Mouse (Mus musculus) lung, embryonic 14.5 days (tissue): ENCODE measurements around the gene Vps41. TPM values are rescaled to one million over a fixed set of nuclear protein-coding genes. Genes with fewer than 3 reads are reported as not detected.

Source experiments
- ATAC-seq: fragments of 200-750 bp; cut with Nextera tagmentation; 2 replicates; pipeline ENCODE4 v1.8.0; 2017; ENCODE audit warnings: mild to moderate bottlenecking, moderate TSS enrichment, moderate library complexity; ENCODE audit not compliant: insufficient read depth
- DNase-seq: peaks from one replicate; pipeline ENCODE4 v3.0.0-alpha.2; 2015
- H3K27ac ChIP-seq: fragments of 300-500 bp; sonication (generic); 2 replicates; pipeline ENCODE4 v1.5.1; 2014; ENCODE audit warnings: low read depth, mild to moderate bottlenecking, moderate library complexity
- H3K27me3 ChIP-seq: fragments of 300-500 bp; sonication (generic); 2 replicates; pipeline ENCODE4 v1.6.1; 2014; ENCODE audit warnings: low read length, control low read depth; ENCODE audit not compliant: insufficient read depth
- H3K36me3 ChIP-seq: fragments of 300-500 bp; sonication (generic); 2 replicates; pipeline ENCODE4 v1.6.1; 2014; ENCODE audit warnings: control low read depth; ENCODE audit not compliant: insufficient read depth
- H3K4me1 ChIP-seq: fragments of 300-500 bp; sonication (generic); 2 replicates; pipeline ENCODE4 v1.6.1; 2014; ENCODE audit warnings: antibody characterized with exemption, control low read depth; ENCODE audit not compliant: insufficient read depth
- H3K4me2 ChIP-seq: fragments of 300-500 bp; sonication (generic); 2 replicates; pipeline ENCODE4 v1.6.1; 2014; ENCODE audit warnings: mild to moderate bottlenecking
- H3K4me3 ChIP-seq: fragments of 300-500 bp; sonication (generic); 2 replicates; pipeline ENCODE4 v1.5.1; 2014; ENCODE audit warnings: low read depth, low read length
- H3K9ac ChIP-seq: fragments of 300-500 bp; sonication (generic); 2 replicates; pipeline ENCODE4 v1.6.1; 2014
- H3K9me3 ChIP-seq: fragments of 300-500 bp; sonication (generic); 2 replicates; pipeline ENCODE4 v1.6.1; 2016; ENCODE audit warnings: low read depth, low read length, control low read depth
- CTCF ChIP-seq: IDR thresholded peaks from 2 replicates; pipeline ENCODE4 v1.5.1; 2016; ENCODE audit warnings: antibody characterized with exemption, low read depth
- WGBS: fragments of 180-500 bp; shearing (Covaris S2); extraction: QIAGEN DNeasy Blood & Tissue Kit; methylation state at CpG from one replicate; pipeline ENCODE4 v1.1.7; 2014; 5-methylcytosine and 5-hydroxymethylcytosine counted together
- polyA plus RNA-seq: library from polyadenylated mRNA; unstranded; fragments of >200 nt; fragmentation: Nextera tagmentation; extraction: Ambion mirVana; gene quantifications from 2 replicates; pipeline ENCODE4 v1.2.1, GENCODE M21; 2014

The Vps41 gene
- polyA plus RNA-seq, 1 experiment from 2014 or later: 61.7 TPM

DNA sequence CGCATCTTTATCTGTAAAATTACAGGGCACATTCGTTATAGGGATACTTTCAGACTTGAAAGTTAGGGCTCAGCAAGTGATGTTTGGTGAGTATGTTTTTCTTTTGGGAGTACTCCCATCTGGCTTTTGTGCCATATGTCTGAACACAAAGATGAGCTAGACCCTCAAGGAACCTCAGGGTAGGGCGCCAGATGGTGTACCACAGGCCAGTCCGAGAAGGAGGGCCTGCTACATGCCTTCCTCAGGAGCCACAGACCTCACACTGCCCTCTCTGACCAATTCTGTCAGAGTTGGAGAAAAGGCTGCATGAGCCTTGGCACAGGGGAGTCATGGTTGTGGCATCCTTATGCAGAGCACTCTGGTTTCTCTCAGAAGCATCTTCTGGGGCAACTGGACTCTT lies 125.5 kb downstream of the Vps41 start:
- Histone ChIP-seq H3K27ac (no peak overlapping the region), H3K4me1 (no peaks in the 10 kb centered on the region), H3K4me2 (no peak overlapping the region), H3K9ac (no peak overlapping the region), H3K4me3 (no peak overlapping the region), H3K27me3 (no peaks in the 10 kb centered on the region), H3K36me3 (peaks cover 4% of the 10 kb centered on the region; the same call in 1 of the 2 replicates), H3K9me3 (no peaks in the 10 kb centered on the region)
- TF ChIP-seq CTCF: no peak
- WGBS: 86% methylated on average over 4 of the region's 4 CpGs
- DNase-seq (no peak), ATAC-seq (no peak)

DNA sequence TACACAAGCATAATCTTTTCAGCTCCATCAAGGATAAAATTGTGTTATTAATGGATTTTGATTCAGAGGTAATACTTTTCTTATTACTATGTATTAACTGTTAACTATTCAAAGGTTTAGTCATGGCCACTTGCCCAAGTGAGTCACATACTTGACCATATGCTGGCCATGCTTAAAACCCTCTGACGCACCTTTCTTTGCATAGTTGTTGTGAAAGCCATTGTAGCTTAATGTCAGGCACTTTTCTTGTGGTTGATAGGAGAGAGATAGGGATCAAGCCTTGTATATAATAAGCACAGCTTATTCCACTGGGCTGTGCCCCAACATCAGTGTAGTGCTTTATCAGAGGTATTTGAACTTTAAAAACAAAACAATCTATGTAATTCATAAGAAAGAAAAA lies 126.5 kb downstream of the Vps41 start:
- Histone ChIP-seq H3K36me3 (peaks cover 4% of the 10 kb centered on the region; the same call in 1 of the 2 replicates), H3K4me1 (no peaks in the 10 kb centered on the region), H3K4me3 (no peak overlapping the region), H3K27me3 (no peaks in the 10 kb centered on the region), H3K4me2 (no peak overlapping the region), H3K9me3 (no peaks in the 10 kb centered on the region), H3K9ac (no peak overlapping the region), H3K27ac (no peak overlapping the region)
- WGBS: 78% methylated on average over 1 of the region's 1 CpGs
- ATAC-seq (no peak), DNase-seq (no peak)
- no peak for TF ChIP-seq CTCF

DNA sequence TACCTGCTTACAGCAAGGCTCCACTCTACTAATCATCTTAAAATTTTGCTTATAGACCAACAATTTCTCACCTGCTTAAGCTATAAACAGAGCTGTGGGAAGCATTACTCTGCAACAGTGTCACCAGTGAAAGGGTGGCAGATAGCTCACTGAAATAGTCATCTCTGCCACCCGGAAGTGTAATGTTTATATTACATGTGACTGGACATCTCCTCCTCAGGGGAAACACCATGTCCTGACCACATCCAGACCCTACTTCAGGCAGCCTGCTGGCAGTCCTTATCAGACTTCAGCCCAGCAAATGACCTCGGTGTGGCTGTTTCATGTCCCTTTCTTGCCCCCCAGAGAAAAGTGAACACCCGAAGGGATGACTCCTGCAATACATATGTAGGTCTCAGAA lies 130.3 kb downstream of the Vps41 start:
- H3K9me3 ChIP-seq: no peaks in the 10 kb centered on the region
- no peaks in the 10 kb centered on the region for H3K4me1 ChIP-seq
- no peak overlapping the region for H3K9ac ChIP-seq
- 39% methylated on average over 3 of the region's 3 CpGs for WGBS
- DNase-seq (no peak), ATAC-seq (no peak)
- H3K27ac ChIP-seq: no peak overlapping the region
- peaks cover 6% of the 10 kb centered on the region; the same call in 1 of the 2 replicates for H3K36me3 ChIP-seq
- no peak overlapping the region for H3K4me2 ChIP-seq
- no peak overlapping the region for H3K4me3 ChIP-seq
- H3K27me3 ChIP-seq: no peaks in the 10 kb centered on the region
- TF ChIP-seq CTCF: no peak

DNA sequence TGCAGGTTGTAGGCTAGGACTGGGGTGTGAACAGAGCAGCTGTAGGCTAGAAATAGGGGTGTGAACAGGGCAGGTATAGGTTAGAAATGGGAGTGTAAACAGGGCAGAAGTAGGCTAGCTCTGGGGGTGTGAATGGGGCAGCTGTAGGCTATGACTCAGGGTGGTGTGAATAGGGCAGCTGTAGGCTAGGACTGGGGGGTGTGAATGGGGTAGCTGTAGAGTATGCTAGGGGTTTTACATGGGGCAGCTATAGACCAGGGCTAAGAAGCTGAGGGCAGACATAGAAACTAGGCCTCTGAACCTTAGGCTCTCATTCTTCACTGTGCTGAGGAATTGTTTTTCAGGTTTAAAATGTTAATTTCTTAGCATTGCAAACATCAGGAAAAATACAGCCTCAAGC lies 132.5 kb downstream of the Vps41 start:
- no peak overlapping the region for H3K4me2 ChIP-seq
- H3K4me3 ChIP-seq: no peak overlapping the region
- no peak overlapping the region for H3K27ac ChIP-seq
- no peaks in the 10 kb centered on the region for H3K27me3 ChIP-seq
- no peaks in the 10 kb centered on the region for H3K9me3 ChIP-seq
- peak; percentile 35; the same call in 1 of the 2 replicates for ATAC-seq
- no peaks in the 10 kb centered on the region for H3K4me1 ChIP-seq
- no peak for DNase-seq
- H3K9ac ChIP-seq: no peak overlapping the region
- no peak for TF ChIP-seq CTCF
- peaks cover 6% of the 10 kb centered on the region; the same call in 1 of the 2 replicates for H3K36me3 ChIP-seq

DNA sequence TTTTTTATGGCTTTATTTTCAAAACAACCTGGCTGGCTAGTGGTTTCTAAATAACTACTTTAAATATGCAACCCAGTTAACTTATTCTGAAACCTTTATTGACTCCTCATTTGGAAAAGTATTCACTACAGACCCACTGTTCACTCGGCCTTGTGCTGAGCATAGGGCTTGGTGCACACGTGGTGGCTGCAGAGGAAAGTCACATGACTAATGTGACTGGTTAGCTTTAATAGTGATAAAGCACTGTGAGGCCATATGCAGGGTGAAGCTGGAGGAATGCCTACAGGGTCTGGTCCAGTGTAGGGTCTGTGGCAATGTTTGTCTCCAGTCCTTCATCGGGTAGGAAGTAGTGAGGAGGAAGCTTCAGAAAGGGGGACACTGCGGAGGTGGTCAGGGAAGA lies 134.1 kb downstream of the Vps41 start:
- Histone ChIP-seq H3K9me3 (no peaks in the 10 kb centered on the region), H3K9ac (no peak overlapping the region), H3K27me3 (no peaks in the 10 kb centered on the region), H3K36me3 (peaks cover 5% of the 10 kb centered on the region; the same call in 1 of the 2 replicates), H3K4me1 (no peaks in the 10 kb centered on the region), H3K4me2 (no peak overlapping the region), H3K4me3 (no peak overlapping the region), H3K27ac (no peak overlapping the region)
- ATAC-seq: no peak
- no peak for DNase-seq
- TF ChIP-seq CTCF: no peak
- 70% methylated on average over 4 of the region's 4 CpGs for WGBS

DNA sequence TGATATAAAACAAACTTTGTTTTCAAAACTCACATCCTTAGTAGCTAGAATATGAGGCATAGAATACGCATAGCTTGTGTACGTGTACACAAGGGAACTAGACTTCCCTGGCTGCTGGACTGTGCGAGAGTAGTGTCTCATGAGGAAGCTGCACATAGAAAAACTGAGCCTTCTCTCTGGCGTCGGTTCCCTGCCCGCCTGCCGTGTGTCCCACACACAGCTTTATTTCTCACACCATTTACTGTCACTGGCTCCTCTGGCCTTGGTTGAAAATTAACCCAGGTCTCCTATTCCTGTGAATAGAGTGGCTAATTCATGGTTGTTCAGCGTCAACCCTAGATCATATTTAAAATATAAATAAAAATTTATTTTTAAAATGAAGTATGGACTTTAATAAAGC lies 135.6 kb downstream of the Vps41 start:
- Histone ChIP-seq H3K4me2 (no peak overlapping the region), H3K4me1 (no peaks in the 10 kb centered on the region), H3K27me3 (no peaks in the 10 kb centered on the region), H3K4me3 (no peak overlapping the region), H3K36me3 (peaks cover 5% of the 10 kb centered on the region; the same call in 1 of the 2 replicates), H3K9me3 (no peaks in the 10 kb centered on the region), H3K27ac (no peak overlapping the region), H3K9ac (no peak overlapping the region)
- DNase-seq (no peak), ATAC-seq (no peak)
- TF ChIP-seq CTCF: no peak
- WGBS: 75% methylated on average over 8 of the region's 8 CpGs

DNA sequence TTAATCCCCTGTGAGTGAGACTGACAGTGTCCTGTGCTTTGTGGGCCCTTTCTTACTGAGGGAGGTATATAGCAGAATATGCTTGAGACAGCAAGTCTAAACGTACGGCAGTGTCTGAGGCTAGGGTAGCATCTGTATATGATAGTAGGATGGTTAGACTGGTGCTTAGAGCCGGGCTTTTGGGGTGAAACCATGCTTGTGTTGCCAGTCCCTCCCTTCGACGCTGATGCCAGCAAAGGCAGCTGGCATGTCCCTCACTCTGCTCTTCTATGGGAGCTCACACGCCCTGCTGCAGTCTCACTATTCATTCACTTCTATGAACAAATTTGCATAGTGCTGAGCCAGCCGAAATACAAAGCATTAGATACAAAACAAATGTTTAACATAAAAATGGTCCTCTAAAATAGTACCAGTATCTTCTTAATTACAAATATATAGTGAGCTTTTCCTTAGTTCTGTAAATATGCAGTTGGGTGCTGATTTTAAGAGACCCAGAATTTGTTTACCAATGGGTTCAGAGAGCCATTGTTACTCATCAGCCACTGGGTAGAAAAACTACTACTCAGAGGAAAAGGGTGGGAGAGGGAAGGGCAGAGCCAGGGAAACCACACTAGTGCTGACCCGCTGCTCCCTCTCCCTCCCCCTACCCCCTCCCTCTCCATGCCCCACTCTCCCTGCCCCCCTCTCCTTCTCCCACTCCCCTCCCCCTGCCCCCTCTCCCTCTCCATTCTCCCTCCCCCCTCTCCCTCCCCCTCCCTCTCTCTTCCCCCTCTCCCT lies 139.1 kb downstream of the Vps41 start:
- ATAC-seq (no peak), DNase-seq (no peak)
- no peak overlapping the region for H3K4me3 ChIP-seq
- H3K4me2 ChIP-seq: no peak overlapping the region
- TF ChIP-seq CTCF: no peak
- no peaks in the 10 kb centered on the region for H3K27me3 ChIP-seq
- peaks cover 3% of the 10 kb centered on the region; the same call in 1 of the 2 replicates for H3K36me3 ChIP-seq
- H3K27ac ChIP-seq: no peak overlapping the region
- no peaks in the 10 kb centered on the region for H3K4me1 ChIP-seq
- H3K9ac ChIP-seq: no peak overlapping the region
- WGBS: 76% methylated on average over 8 of the region's 8 CpGs
- H3K9me3 ChIP-seq: no peaks in the 10 kb centered on the region
